Mouse (Mus musculus) MEL (cell line): Measurements from ENCODE around the gene Myl12a.
A peak's percentile ranks its signal among the peaks of the same experiment; 100 is the strongest.

ENCODE experiments used
- CTCF ChIP-seq, 3 experiments: IDR thresholded peaks in 2 of 3; conservative IDR thresholded peaks in 1 of 3; 2 replicates each; pipeline ENCODE4 v1.5.1; 2011 to 2012; ENCODE audit warnings: low read length in 3 of 3, low read depth in 2 of 3, mild to moderate bottlenecking in 2 of 3, improper control_type of control experiment in 1 of 3, inconsistent platforms in 1 of 3, mixed read lengths in 1 of 3, moderate library complexity in 1 of 3; ENCODE audit not compliant: control insufficient read depth in 1 of 3, insufficient read depth in 1 of 3, poor library complexity in 1 of 3, severe bottlenecking in 1 of 3
- KAT2A ChIP-seq: conservative IDR thresholded peaks from 2 replicates; pipeline ENCODE4 v1.6.1; 2012; ENCODE audit warnings: low read depth, low read length, improper control_type of control experiment, inconsistent platforms
- MAFK ChIP-seq: IDR thresholded peaks from 2 replicates; pipeline ENCODE4 v1.6.1; 2011; ENCODE audit warnings: low read depth, mild to moderate bottlenecking, low read length, improper control_type of control experiment, borderline replicate concordance
- POLR2AphosphoS2 ChIP-seq: IDR thresholded peaks from 2 replicates; pipeline ENCODE4 v1.6.1; 2011; ENCODE audit warnings: low read length, improper control_type of control experiment

DNA sequence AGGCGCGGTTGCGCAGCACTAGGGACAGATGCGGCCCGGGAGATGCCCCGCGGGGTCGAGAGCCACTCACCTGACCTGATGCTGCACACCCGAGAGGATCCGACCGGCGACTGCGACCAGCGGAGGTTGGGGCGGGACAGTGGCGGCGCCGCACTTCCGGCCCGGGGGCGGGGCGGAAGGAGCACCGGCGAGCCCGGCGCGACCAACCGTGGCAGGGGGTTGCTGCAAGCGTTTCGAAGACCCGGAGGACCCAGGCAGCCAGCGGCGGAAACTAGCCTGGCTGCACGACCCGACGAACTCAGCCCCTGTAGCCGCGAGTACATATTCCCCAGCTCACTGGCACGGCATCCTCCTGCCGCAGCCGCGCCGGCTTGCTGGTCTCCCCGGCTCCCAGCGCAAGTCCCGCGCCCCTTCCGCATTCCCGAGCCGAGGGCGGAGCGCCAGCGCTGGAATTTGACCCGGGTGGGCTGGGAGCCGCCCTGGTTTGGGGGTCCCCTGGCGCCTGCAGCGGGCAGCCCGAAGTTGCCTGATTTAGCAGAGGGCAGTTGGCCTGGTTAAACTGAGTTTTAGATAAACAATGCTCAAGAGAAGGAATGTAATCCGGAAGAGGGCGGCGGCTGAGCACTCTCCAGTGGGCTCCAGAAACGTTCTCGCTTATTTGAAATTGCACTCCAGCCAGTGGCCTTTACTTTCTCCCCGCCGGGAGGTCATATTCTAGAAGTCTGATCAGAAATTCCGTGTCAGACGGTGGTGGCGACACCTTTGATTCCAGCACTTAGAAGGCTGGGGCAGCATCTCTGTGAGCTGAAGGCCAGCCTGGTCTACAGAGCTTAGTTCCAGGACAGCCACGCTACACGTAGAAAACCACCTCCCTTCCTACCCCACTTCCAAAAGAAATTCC is 12.0 kb downstream of the Myl12a start:
- TF ChIP-seq POLR2AphosphoS2 (peak; percentile 88; the same call in 1 of the 2 replicates), KAT2A (no peak; the same call in 1 of the 2 replicates), CTCF (IDR thresholded peaks at IDR 0.05 in 2 of 3, conservative IDR thresholded peaks at IDR 0.05 in 1 of 3; ENCODE audit: control insufficient read depth in 1 of 3, insufficient read depth in 1 of 3, low read depth in 2 of 3, low read length in 3 of 3, poor library complexity in 1 of 3, severe bottlenecking in 1 of 3) (no peak), MAFK (no peak)
